Mouse (Mus musculus): ENCODE measurements around the gene Duoxa2. TPM values are rescaled to one million over a fixed set of nuclear protein-coding genes. Genes with fewer than 3 reads are reported as not detected.

The Duoxa2 gene
- total RNA-seq (2022), result not detected

- no peak for DNase-seq (ENCODE audit: low spot score in 2 of 2)
These were observed at the start of gene Duoxa2 for GRCm38 (mm10) chr2:122298596-122299490. TSS of gene Duoxa2 (plus strand) at chr2:122298900.

GRCm38 (mm10) chr2:122255997-122256396 is 42.7 kb upstream of the Duoxa2 start:
- no peak for DNase-seq (ENCODE audit: low spot score in 2 of 2)

GRCm38 (mm10) chr2:122260729-122261128 is 38.0 kb upstream of the Duoxa2 start:
- no peak for DNase-seq (ENCODE audit: low spot score in 2 of 2)

- no peak for DNase-seq (ENCODE audit: low spot score in 2 of 2)
These were observed 34.0 kb upstream of the Duoxa2 start for GRCm38 (mm10) chr2:122264690-122265089.

- no peak for DNase-seq (ENCODE audit: low spot score in 2 of 2)
These were observed 32.1 kb upstream of the Duoxa2 start for GRCm38 (mm10) chr2:122266407-122267193.

- DNase-seq (ENCODE audit: low spot score in 2 of 2), result no peak
These were observed 19.9 kb upstream of the Duoxa2 start for GRCm38 (mm10) chr2:122278769-122279168.

GRCm38 (mm10) chr2:122284091-122284490 is 14.6 kb upstream of the Duoxa2 start:
- no peak for DNase-seq (ENCODE audit: low spot score in 2 of 2)

GRCm38 (mm10) chr2:122286137-122286536 is 12.6 kb upstream of the Duoxa2 start:
- no peak for DNase-seq (ENCODE audit: low spot score in 2 of 2)

GRCm38 (mm10) chr2:122294916-122295315 is 3.8 kb upstream of the Duoxa2 start:
- no peak for DNase-seq (ENCODE audit: low spot score in 2 of 2)

GRCm38 (mm10) chr2:122297271-122298095 is 1.2 kb upstream of the Duoxa2 start:
- DNase-seq (ENCODE audit: low spot score in 2 of 2), result no peak

GRCm38 (mm10) chr2:122298096-122298499 is 602 bp upstream of the Duoxa2 start, which contains the start of gene Duox2:
TSS of gene Duox2 (minus strand) at chr2:122298449.
- no peak for DNase-seq (ENCODE audit: low spot score in 2 of 2)

- DNase-seq (ENCODE audit: low spot score in 2 of 2), result no peak
These were observed 1.4 kb downstream of the Duoxa2 start for GRCm38 (mm10) chr2:122299911-122300655.

GRCm38 (mm10) chr2:122300656-122301020 is 1.9 kb downstream of the Duoxa2 start:
- no peak for DNase-seq (ENCODE audit: low spot score in 2 of 2)

- DNase-seq (ENCODE audit: low spot score in 2 of 2), result no peak
These were observed 2.6 kb downstream of the Duoxa2 start for GRCm38 (mm10) chr2:122301081-122301920.

- DNase-seq (ENCODE audit: low spot score in 2 of 2), result no peak
These were observed 3.3 kb downstream of the Duoxa2 start for GRCm38 (mm10) chr2:122301921-122302573.

- DNase-seq (ENCODE audit: low spot score in 2 of 2), result no peak
These were observed 4.0 kb downstream of the Duoxa2 start for GRCm38 (mm10) chr2:122302574-122303241.

GRCm38 (mm10) chr2:122304544-122304943 is 5.8 kb downstream of the Duoxa2 start:
- DNase-seq (ENCODE audit: low spot score in 2 of 2), result no peak

- DNase-seq (ENCODE audit: low spot score in 2 of 2), result no peak
These were observed 6.6 kb downstream of the Duoxa2 start for GRCm38 (mm10) chr2:122305097-122305892.
